Mouse (Mus musculus) cerebellum, postnatal 36 days (tissue): ENCODE measurements around the gene Ubap1.

Source experiments
- DNase-seq, 2 experiments: peaks; one replicate each; pipeline ENCODE4 v3.0.0; 2021 to 2022; ENCODE audit warnings: mixed read lengths in 2 of 2

Ubap1 gene

DNA sequence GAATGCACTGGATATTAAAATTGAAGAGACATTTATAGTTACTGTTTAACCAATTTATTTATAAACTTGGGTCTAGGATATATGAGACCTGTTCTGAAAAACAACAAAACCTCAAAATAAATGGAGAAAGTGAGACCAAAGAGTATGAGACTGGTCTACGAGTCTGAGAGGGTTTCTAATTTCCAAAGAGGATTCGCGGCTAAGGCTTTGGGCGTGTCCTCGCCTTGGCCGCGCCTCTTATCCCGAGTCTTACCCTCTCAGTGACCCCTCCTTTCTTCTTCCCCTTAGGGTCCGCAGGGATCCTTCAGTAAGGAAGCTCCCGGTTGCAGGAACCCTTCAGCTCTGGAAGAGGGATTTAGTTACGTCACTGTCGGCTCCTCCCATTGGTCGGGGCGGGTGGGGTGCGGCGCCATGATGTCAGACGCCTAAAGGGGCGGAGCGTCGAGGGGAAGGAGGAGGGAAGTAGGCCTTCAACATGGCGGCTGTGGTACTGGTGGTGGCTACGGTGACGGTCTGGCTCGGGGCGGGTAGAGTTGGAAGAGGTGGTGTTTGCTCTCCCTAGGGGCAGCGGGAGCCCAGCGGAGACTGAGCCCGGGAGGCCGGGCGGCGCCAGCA, at the start of gene Ubap1:
TSS of gene Ubap1 (plus strand) at position 413 of the 615 bp plus-strand sequence.
- DNase-seq, result peak; percentile 89 to 93

DNA sequence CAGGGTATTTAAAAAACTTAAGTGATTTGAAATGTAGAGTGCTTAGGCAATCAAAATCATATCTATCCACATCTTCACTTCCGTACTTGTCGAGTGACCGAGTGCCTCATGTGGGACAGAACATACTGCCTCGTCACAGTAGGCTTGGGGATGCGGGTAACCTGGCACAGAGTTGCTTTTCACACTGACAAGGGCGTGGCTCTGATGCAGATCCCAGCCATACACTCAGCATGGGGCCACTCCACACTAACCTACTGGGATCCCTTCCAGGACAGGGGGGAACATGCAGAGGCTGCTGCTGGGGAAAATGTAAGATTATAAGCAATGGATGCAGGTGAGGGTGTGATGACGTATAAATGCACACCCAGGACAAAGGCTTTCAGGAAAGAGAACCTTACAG, 45.1 kb upstream of the Ubap1 start:
- DNase-seq, result peak in 1 of 2 experiments; percentile 19

GRCm38 (mm10) chr4:41304302-41304701, 44.5 kb upstream of the Ubap1 start:
- no peak for DNase-seq

GRCm38 (mm10) chr4:41307406-41307805, 41.4 kb upstream of the Ubap1 start:
- DNase-seq, result no peak

DNA sequence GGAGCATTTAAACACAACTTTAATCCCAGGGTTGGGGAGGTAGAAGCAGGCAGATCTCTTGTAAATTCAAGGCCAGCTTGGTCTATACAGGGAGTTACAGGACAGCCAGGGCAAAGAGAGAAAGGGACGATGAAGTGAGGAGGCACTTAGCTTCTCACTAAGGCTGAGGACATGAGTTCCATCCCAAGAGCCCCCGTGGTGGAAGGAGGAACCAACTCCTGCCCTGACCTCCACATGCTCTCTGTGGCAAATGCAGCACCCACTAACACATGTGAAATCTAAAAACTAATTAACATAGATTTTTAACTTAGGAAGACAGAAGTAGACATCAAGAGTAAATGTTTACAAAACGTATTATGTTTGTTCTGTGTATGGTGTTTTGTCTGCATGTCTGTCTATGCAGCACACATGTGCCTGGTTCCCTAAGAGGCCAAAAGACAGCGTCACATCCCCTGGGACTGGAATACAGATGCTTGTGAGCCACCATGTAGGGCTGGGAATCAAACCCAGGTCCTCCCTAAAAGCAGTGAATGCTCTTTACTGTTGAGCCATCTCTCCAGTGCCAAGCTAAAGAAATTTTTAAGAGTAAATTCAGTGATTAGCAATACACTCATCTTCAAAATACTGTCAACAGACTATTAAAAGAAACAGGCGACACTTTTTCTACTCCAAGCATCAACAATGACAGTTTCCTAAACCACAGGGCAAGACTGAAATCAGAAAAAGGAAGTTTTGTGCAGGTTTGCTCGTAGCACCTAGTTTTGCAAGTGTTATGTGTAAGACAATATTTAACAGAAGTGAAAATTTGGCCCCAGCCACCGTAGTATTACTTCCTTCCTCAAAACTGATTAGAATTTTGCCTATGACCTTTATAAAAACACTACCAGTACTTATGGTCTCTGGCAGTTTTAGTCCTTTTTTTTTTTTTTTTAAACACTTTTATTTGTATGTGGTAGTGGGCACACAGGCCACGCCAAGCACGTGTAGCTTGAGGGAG, 37.9 kb upstream of the Ubap1 start:
- DNase-seq, result no peak

DNA sequence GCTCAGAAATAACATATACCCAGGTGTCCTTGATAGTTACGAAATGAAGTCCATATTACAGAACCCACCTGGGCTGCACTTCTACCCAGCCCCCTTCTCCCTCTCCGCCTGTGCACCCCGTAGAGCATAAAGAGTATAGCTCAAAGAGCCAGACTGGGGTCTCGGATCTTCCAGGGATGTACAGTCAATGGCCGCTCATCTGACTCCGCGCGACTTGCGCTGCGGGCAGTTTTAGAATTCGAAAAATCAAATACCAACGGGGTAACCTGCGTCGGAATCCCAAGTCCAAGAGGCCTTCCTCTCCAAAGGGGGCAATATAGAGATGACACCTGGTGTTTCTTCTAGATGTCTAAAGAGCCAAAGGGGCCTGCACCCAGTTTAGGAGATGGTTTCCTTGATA, 35.1 kb upstream of the Ubap1 start:
- DNase-seq, result no peak

- DNase-seq, result peak; percentile 92 to 95
Measured at GRCm38 (mm10) chr4:41314141-41315129, 34.4 kb upstream of the Ubap1 start, which contains the start of gene Dcaf12. Gene Dcaf12, minus strand, starts transcription at chr4:41314889.

DNA sequence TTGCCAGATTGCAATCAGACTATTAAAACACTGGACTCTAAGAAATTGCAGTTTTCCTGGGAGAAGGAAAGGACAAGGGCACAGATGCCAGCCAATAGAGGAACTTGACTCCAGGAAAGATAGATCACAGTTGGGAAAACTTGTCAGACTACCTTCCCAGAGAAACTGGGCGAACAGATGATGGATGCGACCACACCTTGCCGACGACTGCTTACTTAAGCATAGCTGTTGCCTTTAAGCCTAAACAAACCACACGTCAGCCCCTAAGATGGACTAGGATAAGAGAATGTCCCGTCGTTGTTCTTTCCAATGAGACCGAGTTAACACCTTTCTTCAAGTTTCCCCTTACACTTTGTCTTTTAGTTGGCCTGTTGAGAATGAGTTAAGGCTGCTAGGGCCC, 33.6 kb upstream of the Ubap1 start:
- DNase-seq, result no peak

DNA sequence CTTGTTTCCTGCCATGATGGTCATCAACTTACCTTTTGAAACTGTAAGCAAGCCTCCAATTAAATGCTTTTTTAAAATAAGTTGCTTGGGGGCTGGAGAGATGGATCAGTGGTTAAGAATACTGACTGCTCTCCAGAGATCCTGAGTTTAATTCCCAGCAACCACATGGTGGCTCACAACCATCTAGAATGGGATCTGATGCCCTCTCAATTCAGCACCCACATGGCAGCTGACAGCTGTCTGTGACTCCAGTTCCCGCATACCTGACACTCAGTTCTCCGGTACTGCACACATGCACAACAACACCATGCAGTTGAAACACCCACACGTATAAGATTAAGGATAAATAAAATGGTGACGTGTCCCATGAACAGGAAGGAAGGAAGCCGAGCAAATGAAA, 30.5 kb upstream of the Ubap1 start:
- DNase-seq, result no peak

- no peak for DNase-seq
Measured at GRCm38 (mm10) chr4:41320971-41321370, 27.8 kb upstream of the Ubap1 start.

- no peak for DNase-seq
Measured at GRCm38 (mm10) chr4:41326876-41327275, 21.9 kb upstream of the Ubap1 start.

GRCm38 (mm10) chr4:41329481-41329880, 19.3 kb upstream of the Ubap1 start:
- no peak for DNase-seq

DNA sequence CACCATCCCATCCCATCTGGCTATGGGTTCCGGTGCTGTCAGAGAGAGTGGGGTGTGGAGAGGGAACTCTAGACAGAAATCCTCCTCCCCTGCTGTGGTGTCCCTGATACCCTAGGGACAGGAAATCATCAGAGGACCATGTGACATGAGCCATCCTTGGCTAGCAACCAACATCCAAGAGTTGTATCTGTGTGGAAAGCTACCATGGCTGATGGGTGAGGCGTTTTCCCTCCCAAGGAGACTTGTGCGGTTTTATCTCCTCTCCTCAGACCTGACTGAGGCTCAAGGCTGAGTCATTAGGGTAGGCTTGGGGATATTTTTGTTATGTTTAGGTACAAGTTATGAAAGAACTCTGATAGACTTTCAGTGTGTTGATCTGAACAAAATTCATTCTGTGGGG, 17.7 kb upstream of the Ubap1 start:
- no peak for DNase-seq

DNA sequence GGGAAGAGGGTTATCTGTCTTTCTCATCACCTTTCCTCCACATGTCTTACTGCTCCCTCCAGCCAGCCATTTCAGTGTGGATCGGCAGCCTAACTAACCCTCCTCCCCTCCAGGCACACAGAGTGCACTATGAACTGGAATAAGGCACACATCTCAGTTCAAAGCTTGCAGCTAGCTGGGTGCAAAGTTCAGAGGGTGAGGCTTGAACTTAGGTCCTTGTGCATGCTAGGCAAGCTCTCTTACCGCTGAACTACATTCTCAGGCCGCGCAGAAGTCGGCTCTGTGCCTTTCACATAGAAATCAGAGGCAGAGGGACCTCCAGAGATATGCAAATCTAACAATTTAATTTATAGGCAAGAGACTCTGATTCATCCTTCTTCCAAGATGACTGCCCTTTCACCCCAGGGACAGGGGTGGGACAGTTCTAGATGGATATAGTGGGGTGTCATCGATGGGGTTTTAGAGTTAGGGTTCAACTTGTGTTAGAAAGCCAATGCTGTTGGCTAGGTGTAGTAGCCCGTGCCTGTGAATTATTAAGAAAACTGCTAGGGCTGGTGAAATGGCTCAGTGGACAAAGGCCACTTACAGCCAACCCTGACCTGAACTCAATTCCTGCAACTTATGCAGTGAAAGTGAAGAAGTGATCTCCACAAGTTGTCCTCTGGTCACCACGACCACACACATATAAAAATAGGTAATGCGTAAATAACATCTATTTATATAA, 16.9 kb upstream of the Ubap1 start:
- DNase-seq, result no peak

DNA sequence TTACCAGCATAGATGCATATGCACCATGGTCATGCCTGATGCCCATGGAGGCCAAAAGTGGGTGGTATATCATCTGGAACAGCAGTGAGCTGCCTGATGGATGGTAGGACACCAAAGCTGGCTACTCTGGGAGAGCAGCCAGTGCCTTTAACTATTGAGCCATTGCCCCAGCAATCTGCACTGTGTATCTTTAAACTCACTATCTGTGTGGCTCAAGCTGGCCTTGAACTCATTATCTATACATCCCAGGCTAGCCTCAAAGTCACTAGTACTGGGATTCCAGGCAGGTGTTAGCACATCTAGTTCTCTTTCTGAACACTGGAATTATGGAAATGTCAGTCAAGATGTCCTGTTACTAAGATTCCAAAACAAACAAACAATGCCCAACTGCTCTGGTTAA, 12.2 kb upstream of the Ubap1 start:
- no peak for DNase-seq

- DNase-seq, result no peak
Measured at GRCm38 (mm10) chr4:41340912-41341550, 7.8 kb upstream of the Ubap1 start.

DNA sequence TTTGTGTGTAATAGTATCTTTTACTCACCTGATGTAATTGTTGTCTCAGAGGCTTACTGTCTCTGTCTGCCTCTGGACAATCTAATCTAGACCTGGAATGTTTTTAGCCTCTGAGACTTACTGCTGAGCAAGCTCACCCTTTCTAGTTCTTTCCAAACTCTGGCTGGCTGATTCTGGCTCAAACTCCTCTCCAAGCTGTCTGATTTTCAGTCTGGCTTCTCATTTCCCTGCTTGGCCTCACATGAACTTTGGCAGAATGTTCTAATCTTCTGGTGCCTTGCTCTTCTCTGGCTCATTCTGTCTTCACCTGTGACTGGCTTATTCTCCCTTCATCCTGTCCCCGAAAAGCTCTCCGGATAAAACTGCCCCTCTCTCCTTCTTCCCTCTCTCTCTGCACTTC, 2.8 kb upstream of the Ubap1 start:
- DNase-seq, result no peak

DNA sequence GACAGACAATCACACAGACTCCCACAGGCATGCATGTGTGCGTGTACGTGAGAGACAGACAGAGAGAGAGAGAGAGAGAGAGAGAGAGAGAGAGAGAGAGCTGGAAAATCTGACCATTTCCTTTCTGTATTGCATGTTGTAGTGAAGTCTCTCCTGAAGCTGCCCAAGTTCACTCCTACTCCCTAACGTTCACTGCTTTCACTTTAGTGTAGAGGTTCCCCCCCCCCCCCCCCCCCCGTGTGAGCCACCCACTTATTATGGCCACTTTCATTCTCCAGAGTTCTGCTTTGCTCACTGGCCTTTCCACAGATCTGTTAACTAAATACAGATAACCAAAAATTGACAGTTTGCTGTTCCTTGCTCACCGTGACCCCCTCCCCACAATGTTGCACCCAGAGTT, 957 bp upstream of the Ubap1 start:
- no peak for DNase-seq

DNA sequence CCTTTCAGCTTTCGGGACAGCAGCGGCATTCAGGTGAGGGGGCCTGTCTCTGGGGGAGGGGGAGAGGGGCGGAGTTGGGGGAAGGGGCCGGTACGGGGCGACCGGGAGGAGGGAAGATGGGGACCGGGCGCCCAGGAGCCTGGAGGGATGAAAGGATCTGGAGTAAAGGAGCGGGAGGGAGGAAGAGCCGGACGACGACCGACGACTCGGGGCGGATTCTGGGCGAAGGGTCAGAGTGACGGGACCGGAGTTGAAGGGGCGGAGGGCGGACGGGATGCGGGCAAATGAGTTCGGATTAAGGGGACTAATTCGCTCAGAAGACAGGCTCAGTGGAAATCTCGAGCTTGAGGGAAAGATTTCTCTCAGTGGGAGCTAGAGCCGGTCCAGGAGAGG, 399 bp downstream of the Ubap1 start:
- no peak for DNase-seq

GRCm38 (mm10) chr4:41352758-41353157, 4.0 kb downstream of the Ubap1 start:
- no peak for DNase-seq

DNA sequence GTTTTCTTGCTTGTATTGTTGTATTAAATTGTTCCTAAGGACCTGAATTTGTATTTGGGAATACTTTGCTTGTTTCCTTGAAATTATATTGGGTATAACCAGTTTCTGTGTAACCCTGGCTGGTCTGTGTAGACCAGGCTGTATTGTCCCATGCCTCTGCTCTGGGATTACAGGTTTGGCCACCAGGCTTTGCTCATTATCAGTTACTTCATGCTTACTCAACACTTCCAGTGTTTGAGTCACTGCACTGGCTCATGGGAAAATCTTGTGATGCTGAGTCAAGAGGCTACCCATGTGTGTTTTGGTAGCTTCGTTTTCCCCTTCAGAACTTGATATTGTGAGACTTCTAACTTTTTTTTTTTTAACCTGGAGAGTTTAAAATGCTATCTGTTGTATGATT, 4.5 kb downstream of the Ubap1 start:
- no peak for DNase-seq

- DNase-seq, result no peak
Measured at GRCm38 (mm10) chr4:41357154-41357553, 8.4 kb downstream of the Ubap1 start.
